Mouse (Mus musculus): ENCODE data around the gene Ston1.

Ston1 gene

GRCm38 (mm10) chr17:88625931-88626330 is 28.4 kb downstream of the Ston1 start:
- peak in 1 of 2 experiments; percentile 21 for DNase-seq (ENCODE audit: low spot score in 2 of 2)

DNA sequence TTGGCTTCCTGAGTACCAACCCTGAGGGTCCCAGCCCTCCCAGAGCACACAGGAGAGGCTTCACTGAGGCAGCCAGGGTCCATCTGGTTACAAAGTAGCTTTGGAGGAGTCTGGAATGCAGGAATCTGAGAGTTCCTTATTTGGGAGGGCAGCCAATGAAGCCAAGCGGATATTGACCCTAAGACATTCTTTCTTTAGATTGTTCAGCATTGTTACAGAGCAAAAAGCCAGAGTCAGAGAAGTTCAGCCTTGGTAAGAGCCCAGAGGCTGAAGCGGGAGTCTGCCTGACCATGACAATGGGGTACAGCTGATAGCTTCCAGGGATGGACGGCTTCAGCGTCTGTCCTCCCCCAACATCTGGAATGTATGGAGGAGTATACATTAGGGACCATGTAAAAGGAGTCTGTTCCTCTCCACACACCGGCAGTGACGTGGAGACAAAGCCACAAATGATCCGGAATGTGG is 28.9 kb downstream of the Ston1 start:
- DNase-seq (ENCODE audit: low spot score in 2 of 2) = peak in 1 of 2 experiments; percentile 18

DNA sequence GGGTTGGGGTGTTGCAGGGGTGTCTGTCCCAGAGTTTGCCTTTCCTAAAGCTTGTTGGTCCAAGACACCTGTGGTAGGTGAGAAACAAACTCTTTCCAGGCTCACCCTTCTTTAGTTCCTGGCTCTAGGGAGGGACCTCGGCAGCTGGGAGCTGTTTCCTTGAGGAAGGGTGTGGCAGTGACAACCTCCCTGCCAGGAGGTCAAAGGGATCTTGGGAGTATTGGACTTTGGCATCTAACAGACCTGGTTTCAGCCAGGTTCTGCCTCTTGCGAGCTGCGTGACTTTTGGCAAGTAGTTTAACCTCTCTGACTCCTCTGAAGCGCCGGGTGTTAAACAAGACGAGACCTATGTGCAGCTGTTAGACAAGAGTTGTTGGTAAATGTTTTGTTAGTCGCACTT is 29.7 kb downstream of the Ston1 start:
- peak; percentile 39 to 61 for DNase-seq (ENCODE audit: low spot score in 2 of 2)

DNA sequence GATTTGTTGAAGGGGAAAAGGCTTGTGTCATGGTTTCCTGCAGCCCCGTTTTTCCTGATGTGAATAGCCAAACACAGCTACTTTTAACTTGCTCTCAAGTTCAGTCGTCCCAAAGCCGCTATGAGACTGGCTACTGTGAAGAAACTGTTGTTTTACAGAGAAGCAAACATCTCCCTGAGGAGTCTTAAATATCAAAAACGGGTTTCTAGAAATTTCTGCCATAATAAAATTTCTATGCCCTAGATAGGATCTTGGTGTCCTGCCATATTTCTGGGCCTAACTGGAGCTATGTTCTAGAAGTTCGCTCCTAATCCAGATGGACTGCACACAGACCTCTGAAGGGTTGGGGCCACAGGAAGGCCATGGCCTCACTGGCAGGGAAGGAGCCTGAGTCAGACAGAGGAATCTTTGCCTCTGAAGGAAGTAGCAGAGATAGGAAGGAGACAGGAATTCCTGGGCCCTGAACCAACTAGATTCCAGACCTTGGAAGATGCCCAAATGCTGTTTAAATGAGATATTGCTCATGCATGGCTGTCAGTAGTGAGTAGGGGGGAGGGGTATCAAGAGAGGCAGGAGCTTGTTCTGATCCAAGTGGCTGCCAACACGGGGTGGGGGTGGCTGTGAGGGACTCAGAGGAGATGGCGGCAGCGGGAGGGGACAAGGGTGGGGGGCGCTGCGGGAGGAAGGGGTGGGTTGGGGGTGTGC is 31.3 kb downstream of the Ston1 start:
- DNase-seq (ENCODE audit: low spot score in 2 of 2) = peak; percentile 90 to 91

DNA sequence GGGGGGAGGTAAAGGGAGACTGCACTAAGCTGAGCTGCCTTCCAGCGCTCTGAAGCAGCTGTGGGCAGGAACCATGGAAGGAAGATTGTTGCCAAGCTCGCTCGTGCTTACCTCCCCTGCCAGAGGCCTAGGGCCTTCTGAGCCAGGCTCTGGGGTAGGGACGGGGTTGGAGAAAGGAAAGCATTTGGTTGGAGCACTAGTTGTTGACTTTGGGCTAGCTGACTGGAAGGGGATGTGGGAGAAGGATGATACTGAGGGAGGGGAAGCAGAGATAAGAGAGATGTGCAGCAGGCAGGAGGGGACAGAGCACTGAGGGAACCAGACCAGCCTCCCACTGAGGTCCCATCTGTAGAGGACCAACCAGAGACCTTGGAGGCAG is 31.9 kb downstream of the Ston1 start:
- peak; percentile 57 to 65 for DNase-seq (ENCODE audit: low spot score in 2 of 2)

GRCm38 (mm10) chr17:88629931-88630553 is 32.6 kb downstream of the Ston1 start:
- peak; percentile 44 to 58 for DNase-seq (ENCODE audit: low spot score in 2 of 2)

DNA sequence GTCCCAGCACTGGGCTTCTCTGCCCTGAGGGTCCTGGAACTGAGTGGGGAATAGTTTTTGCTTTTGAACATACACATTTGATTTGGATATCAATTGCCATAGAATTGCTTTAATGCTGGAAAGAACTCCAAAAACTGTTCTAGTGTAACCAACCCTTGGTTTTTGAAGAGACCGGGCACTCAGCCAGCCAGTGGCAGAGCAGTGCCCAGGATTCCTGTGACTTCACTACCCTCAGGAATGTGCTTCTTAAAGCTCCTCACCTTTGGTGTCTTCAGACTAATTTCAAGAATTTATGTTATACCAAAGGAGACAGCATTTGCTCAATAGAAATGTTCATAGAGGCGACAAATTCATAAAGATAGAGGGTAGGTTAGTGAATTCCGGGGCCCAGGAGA is 33.1 kb downstream of the Ston1 start:
- DNase-seq (ENCODE audit: low spot score in 2 of 2) = no peak

GRCm38 (mm10) chr17:88632631-88633030 is 35.1 kb downstream of the Ston1 start:
- no peak for DNase-seq (ENCODE audit: low spot score in 2 of 2)

- no peak for DNase-seq (ENCODE audit: low spot score in 2 of 2)
Observed at GRCm38 (mm10) chr17:88636076-88636475, 38.6 kb downstream of the Ston1 start.

GRCm38 (mm10) chr17:88636587-88636986 is 39.1 kb downstream of the Ston1 start:
- DNase-seq (ENCODE audit: low spot score in 2 of 2) = no peak

DNA sequence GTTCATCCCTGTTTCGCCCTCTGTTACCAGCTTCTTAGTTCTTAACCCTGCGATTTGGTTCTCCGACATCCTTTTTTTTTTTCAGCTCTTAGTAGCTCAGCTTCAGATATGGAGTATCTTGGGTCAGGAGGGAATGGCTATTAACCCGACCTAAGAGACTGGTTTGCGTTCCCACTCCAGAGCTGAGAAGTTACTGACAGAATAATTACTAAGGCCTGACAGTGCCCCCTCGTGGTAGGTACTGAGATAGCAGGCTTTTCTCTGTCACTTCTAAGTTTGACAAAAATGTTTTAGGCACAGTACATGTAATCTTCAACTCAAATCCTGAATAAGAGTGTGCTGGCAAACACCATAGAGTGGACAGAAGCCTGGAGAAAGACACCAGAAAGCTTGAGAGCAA is 43.5 kb downstream of the Ston1 start:
- DNase-seq (ENCODE audit: low spot score in 2 of 2) = peak in 1 of 2 experiments; percentile 72

- no peak for DNase-seq (ENCODE audit: low spot score in 2 of 2)
Observed at GRCm38 (mm10) chr17:88641836-88642235, 44.4 kb downstream of the Ston1 start.

- DNase-seq (ENCODE audit: low spot score in 2 of 2) = no peak
Observed at GRCm38 (mm10) chr17:88644876-88645275, 47.4 kb downstream of the Ston1 start.

GRCm38 (mm10) chr17:88645299-88645698 is 47.8 kb downstream of the Ston1 start:
- no peak for DNase-seq (ENCODE audit: low spot score in 2 of 2)

DNA sequence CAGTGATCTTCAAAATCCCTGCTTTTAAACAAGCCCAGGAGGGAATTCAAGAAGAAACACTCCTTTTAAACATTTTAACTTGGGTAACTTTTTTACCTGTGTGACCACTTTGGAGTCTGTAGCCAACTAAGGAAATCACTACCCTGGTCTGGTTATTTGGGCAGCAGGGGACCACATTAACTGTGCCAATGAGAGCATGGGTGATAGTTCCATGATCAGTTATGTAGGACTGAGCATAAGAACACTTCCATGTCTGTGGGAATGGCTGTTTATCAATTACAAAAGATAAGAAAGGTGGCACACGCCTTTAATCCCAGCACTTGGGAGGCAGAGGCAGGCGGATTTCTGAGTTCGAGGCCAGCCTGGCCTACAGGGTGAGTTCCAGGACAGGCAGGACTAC is 49.7 kb downstream of the Ston1 start:
- DNase-seq (ENCODE audit: low spot score in 2 of 2) = no peak

DNA sequence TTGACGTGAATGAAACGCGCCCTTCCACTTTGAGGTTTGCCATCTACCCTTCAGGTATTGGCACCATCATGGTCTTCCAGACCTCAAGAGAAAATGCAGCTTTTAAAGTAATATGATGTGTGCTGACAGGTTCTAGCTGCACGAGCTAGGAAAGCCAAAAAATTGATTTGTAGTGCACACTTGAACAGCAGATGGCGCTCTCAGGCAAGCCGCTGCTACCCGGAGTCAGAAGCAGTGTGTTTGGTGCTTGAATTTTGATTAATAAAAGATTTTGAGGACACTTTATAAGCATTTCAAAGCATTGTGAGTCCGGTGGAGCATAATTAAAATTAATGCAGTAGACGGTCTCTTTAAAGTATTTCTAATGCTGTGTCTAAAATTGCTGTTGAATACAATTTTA is 54.5 kb downstream of the Ston1 start:
- DNase-seq (ENCODE audit: low spot score in 2 of 2) = peak in 1 of 2 experiments; percentile 24

- peak in 1 of 2 experiments; percentile 30 for DNase-seq (ENCODE audit: low spot score in 2 of 2)
Observed at GRCm38 (mm10) chr17:88652702-88653374, 55.4 kb downstream of the Ston1 start.

GRCm38 (mm10) chr17:88653375-88653769 is 55.9 kb downstream of the Ston1 start:
- DNase-seq (ENCODE audit: low spot score in 2 of 2) = no peak

DNA sequence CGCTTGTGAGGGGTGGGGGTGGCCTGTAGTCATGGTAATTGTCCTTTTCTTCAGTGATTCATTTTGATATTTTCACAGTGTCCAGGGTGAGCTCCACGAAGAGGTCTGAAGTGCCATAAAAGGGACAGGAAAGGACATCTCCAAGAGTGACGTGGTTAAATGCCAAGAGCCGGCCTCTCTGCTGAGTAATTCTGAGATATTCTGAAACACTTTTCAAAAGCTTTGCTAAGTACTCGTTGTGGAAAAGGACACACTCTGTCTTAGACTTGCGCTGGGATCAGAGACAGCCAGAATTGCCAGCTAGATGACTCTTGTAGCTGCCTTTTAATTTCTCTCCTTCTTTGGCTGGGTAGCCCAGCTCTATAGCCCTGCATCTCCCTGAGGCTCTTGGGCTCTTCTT is 61.0 kb downstream of the Ston1 start:
- no peak for DNase-seq (ENCODE audit: low spot score in 2 of 2)

GRCm38 (mm10) chr17:88666076-88666475 is 68.6 kb downstream of the Ston1 start:
- DNase-seq (ENCODE audit: low spot score in 2 of 2) = no peak

DNA sequence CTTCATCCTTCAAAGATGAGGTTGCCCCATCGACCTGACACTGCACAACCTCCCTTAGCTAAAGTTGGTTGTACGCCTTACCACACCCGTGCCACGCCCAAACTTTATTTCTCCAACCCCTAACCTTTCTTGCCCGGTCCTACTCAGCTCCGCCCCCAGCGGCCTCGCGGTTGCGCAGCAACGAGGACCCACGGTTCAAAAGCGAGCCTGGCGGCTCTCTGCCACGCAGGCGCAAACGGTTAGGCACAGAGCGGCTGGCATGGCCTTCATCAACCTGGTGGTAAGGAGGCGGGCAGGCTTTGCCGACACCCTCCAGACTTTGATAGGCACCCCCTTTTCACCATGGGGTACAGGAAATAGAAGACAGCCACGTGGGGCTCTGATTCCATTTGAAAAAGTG is 71.0 kb downstream of the Ston1 start, which contains the start of gene Gtf2a1l:
Gtf2a1l (plus strand) TSS at position 209 of the 400 bp plus-strand sequence.
- DNase-seq (ENCODE audit: low spot score in 2 of 2) = no peak

DNA sequence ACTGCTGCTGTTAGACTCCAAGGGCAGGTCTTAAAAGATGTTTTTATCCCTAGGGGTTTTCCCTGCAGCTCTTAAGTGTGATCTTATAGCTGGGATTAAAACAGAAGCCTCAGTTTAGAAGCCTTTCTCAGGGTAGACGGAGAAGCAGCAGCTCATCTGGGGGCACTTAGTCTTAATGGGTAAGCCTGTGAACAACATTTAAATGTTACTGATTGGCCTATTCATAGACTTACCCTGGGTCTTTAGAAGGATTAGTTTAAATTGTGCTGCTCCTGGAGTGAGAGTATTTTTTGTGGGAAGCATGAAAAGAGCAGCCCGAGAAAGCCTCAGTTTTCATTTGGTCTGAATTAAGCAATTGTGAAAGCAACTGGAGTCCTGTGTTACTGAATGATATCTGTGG is 72.4 kb downstream of the Ston1 start:
- no peak for DNase-seq (ENCODE audit: low spot score in 2 of 2)

GRCm38 (mm10) chr17:88670800-88671199 is 73.3 kb downstream of the Ston1 start:
- DNase-seq (ENCODE audit: low spot score in 2 of 2) = no peak

Measured in heart, adult 9 months (tissue).